Mouse (Mus musculus) kidney, embryonic 16.5 days (tissue): ENCODE results near the gene Psmd9. TPM values are rescaled to one million over a fixed set of nuclear protein-coding genes. Genes with fewer than 3 reads are reported as not detected.

Experiments
- ATAC-seq: fragments of 200-750 bp; cut with Nextera tagmentation; 2 replicates; pipeline ENCODE4 v1.8.0; 2017; ENCODE audit warnings: moderate TSS enrichment; ENCODE audit not compliant: low FRiP score, low TSS enrichment
- H3K27ac ChIP-seq: fragments of 300-500 bp; sonication (generic); 2 replicates; pipeline ENCODE4 v1.5.1; 2014; ENCODE audit warnings: low read length
- H3K27me3 ChIP-seq: fragments of 300-500 bp; sonication (generic); 2 replicates; pipeline ENCODE4 v1.6.1; 2014; ENCODE audit warnings: low read length, control low read depth, mixed read lengths; ENCODE audit not compliant: insufficient read depth
- H3K36me3 ChIP-seq: fragments of 300-500 bp; sonication (generic); 2 replicates; pipeline ENCODE4 v1.6.1; 2014; ENCODE audit warnings: low read length, control low read depth, mixed read lengths; ENCODE audit not compliant: insufficient read depth
- H3K4me1 ChIP-seq: fragments of 300-500 bp; sonication (generic); 2 replicates; pipeline ENCODE4 v1.6.1; 2014; ENCODE audit warnings: low read length, control low read depth, mixed read lengths; ENCODE audit not compliant: insufficient read depth
- H3K4me2 ChIP-seq: fragments of 300-500 bp; sonication (generic); replicated peaks from 2 replicates; pipeline ENCODE4 v1.6.1; 2014; ENCODE audit warnings: low read depth, low read length
- H3K4me3 ChIP-seq: fragments of 300-500 bp; sonication (generic); 2 replicates; pipeline ENCODE4 v1.5.1; 2014; ENCODE audit warnings: mild to moderate bottlenecking, low read length
- H3K9ac ChIP-seq: fragments of 300-500 bp; sonication (generic); replicated peaks from 2 replicates; pipeline ENCODE4 v1.6.1; 2014; ENCODE audit warnings: low read length
- H3K9me3 ChIP-seq: fragments of 300-500 bp; sonication (generic); 2 replicates; pipeline ENCODE4 v1.6.1; 2016; ENCODE audit warnings: low read length, control low read depth
- WGBS: fragments of 180-500 bp; shearing (Covaris S2); extraction: QIAGEN DNeasy Blood & Tissue Kit; methylation state at CpG from one replicate; pipeline ENCODE4 v1.1.7; 2014; 5-methylcytosine and 5-hydroxymethylcytosine counted together
- polyA plus RNA-seq: library from polyadenylated mRNA; unstranded; fragments of >200 nt; fragmentation: Nextera tagmentation; extraction: Ambion mirVana; gene quantifications from 2 replicates; pipeline ENCODE4 v1.2.1, GENCODE M21; 2015

The Psmd9 gene
- polyA plus RNA-seq, 1 experiment from 2014 or later, result 86.9 TPM

GRCm38 (mm10) chr5:123260698-123261097, 91.5 kb downstream of the Psmd9 start:
- Histone ChIP-seq H3K27me3 (no peaks in the 10 kb centered on the region), H3K4me1 (peaks cover 6% of the 10 kb centered on the region; the same call in 1 of the 2 replicates), H3K4me3 (no peak overlapping the region), H3K4me2 (no peak overlapping the region), H3K9ac (no peak overlapping the region), H3K36me3 (no peaks in the 10 kb centered on the region), H3K27ac (no peak overlapping the region), H3K9me3 (no peaks in the 10 kb centered on the region)
- no peak for ATAC-seq
- WGBS, result 72% methylated on average over 8 of the region's 8 CpGs

- H3K4me1 ChIP-seq, result peaks cover 3% of the 10 kb centered on the region; the same call in 1 of the 2 replicates
- no peaks in the 10 kb centered on the region for H3K27me3 ChIP-seq
- no peak for ATAC-seq
- no peaks in the 10 kb centered on the region for H3K36me3 ChIP-seq
- no peak overlapping the region for H3K4me2 ChIP-seq
- H3K9ac ChIP-seq, result no peak overlapping the region
- WGBS, result 83% methylated on average over 3 of the region's 3 CpGs
- no peak overlapping the region for H3K4me3 ChIP-seq
- H3K9me3 ChIP-seq, result 0 out of 2 replicates have a peak, but pooled peaks cover 4% of the 10 kb centered on the region
- H3K27ac ChIP-seq, result no peak overlapping the region
These were observed 97.7 kb downstream of the Psmd9 start for GRCm38 (mm10) chr5:123266909-123267308.

- no peak overlapping the region for H3K9ac ChIP-seq
- H3K27ac ChIP-seq, result no peak overlapping the region
- 0 out of 2 replicates have a peak, but pooled peaks cover 4% of the 10 kb centered on the region for H3K9me3 ChIP-seq
- no peaks in the 10 kb centered on the region for H3K27me3 ChIP-seq
- WGBS, result 74% methylated on average over 28 of the region's 28 CpGs
- H3K4me3 ChIP-seq, result no peak overlapping the region
- H3K4me1 ChIP-seq, result peaks cover 3% of the 10 kb centered on the region; the same call in 1 of the 2 replicates
- no peaks in the 10 kb centered on the region for H3K36me3 ChIP-seq
- no peak for ATAC-seq
- H3K4me2 ChIP-seq, result no peak overlapping the region
These were observed 99.6 kb downstream of the Psmd9 start for GRCm38 (mm10) chr5:123268477-123269474.

- ATAC-seq, result no peak
- no peak overlapping the region for H3K4me3 ChIP-seq
- WGBS, result 28% methylated on average over 11 of the region's 11 CpGs
- 0 out of 2 replicates have a peak, but pooled peaks cover 4% of the 10 kb centered on the region for H3K9me3 ChIP-seq
- 0 out of 2 replicates have a peak overlapping the region, but pooled peaks have one; percentile 13 for H3K4me2 ChIP-seq
- no peaks in the 10 kb centered on the region for H3K27me3 ChIP-seq
- no peak overlapping the region for H3K9ac ChIP-seq
- no peaks in the 10 kb centered on the region for H3K36me3 ChIP-seq
- H3K4me1 ChIP-seq, result peaks cover 3% of the 10 kb centered on the region; the same call in 1 of the 2 replicates
- no peak overlapping the region for H3K27ac ChIP-seq
These were observed 101.7 kb downstream of the Psmd9 start for GRCm38 (mm10) chr5:123270917-123271316.

GRCm38 (mm10) chr5:123272927-123273326, 103.7 kb downstream of the Psmd9 start:
- WGBS, result 85% methylated on average over 5 of the region's 5 CpGs
- Histone ChIP-seq H3K36me3 (no peaks in the 10 kb centered on the region), H3K27me3 (no peaks in the 10 kb centered on the region), H3K4me2 (no peak overlapping the region), H3K4me1 (peaks cover 3% of the 10 kb centered on the region; the same call in 1 of the 2 replicates), H3K9me3 (0 out of 2 replicates have a peak, but pooled peaks cover 4% of the 10 kb centered on the region), H3K4me3 (no peak overlapping the region), H3K9ac (no peak overlapping the region), H3K27ac (no peak overlapping the region)
- no peak for ATAC-seq

- no peak overlapping the region for H3K27ac ChIP-seq
- H3K4me3 ChIP-seq, result no peak overlapping the region
- no peaks in the 10 kb centered on the region for H3K36me3 ChIP-seq
- no peaks in the 10 kb centered on the region for H3K4me1 ChIP-seq
- no peak overlapping the region for H3K4me2 ChIP-seq
- WGBS, result 71% methylated on average over 9 of the region's 9 CpGs
- H3K27me3 ChIP-seq, result no peaks in the 10 kb centered on the region
- no peaks in the 10 kb centered on the region for H3K9me3 ChIP-seq
- H3K9ac ChIP-seq, result no peak overlapping the region
- ATAC-seq, result no peak
These were observed 107.6 kb downstream of the Psmd9 start for GRCm38 (mm10) chr5:123276636-123277341.

GRCm38 (mm10) chr5:123277342-123277701, 108.1 kb downstream of the Psmd9 start:
- no peak for ATAC-seq
- Histone ChIP-seq H3K9me3 (no peaks in the 10 kb centered on the region), H3K27ac (no peak overlapping the region), H3K4me3 (no peak overlapping the region), H3K4me2 (no peak overlapping the region), H3K27me3 (no peaks in the 10 kb centered on the region), H3K4me1 (no peaks in the 10 kb centered on the region), H3K36me3 (no peaks in the 10 kb centered on the region), H3K9ac (no peak overlapping the region)
- WGBS, result 63% methylated on average over 7 of the region's 7 CpGs

- Histone ChIP-seq H3K4me3 (no peak overlapping the region), H3K4me1 (no peaks in the 10 kb centered on the region), H3K9me3 (no peaks in the 10 kb centered on the region), H3K27ac (no peak overlapping the region), H3K4me2 (no peak overlapping the region), H3K36me3 (no peaks in the 10 kb centered on the region), H3K9ac (no peak overlapping the region), H3K27me3 (no peaks in the 10 kb centered on the region)
- 89% methylated on average over 4 of the region's 4 CpGs for WGBS
- no peak for ATAC-seq
These were observed 108.5 kb downstream of the Psmd9 start for GRCm38 (mm10) chr5:123277704-123278103.

- no peak overlapping the region for H3K4me2 ChIP-seq
- no peaks in the 10 kb centered on the region for H3K27me3 ChIP-seq
- H3K9me3 ChIP-seq, result no peaks in the 10 kb centered on the region
- no peak overlapping the region for H3K27ac ChIP-seq
- ATAC-seq, result no peak
- WGBS, result 91% methylated on average over 4 of the region's 4 CpGs
- H3K36me3 ChIP-seq, result no peaks in the 10 kb centered on the region
- no peaks in the 10 kb centered on the region for H3K4me1 ChIP-seq
- H3K4me3 ChIP-seq, result no peak overlapping the region
- no peak overlapping the region for H3K9ac ChIP-seq
These were observed 110.0 kb downstream of the Psmd9 start for GRCm38 (mm10) chr5:123279248-123279647.
